Mouse (Mus musculus) testis, adult 2 months (tissue): ENCODE measurements around the gene Letmd1.

Experiments
- CTCF ChIP-seq: fragments of 200-500 bp; IDR thresholded peaks from 2 replicates; pipeline ENCODE4 v1.5.1; 2012; ENCODE audit warnings: low read depth, mild to moderate bottlenecking, inconsistent platforms, low read length, moderate library complexity; ENCODE audit not compliant: control insufficient read depth, insufficient read depth, insufficient replicate concordance
- POLR2A ChIP-seq: fragments of 200-500 bp; IDR thresholded peaks from 2 replicates; pipeline ENCODE4 v1.6.1; 2012; ENCODE audit warnings: low read depth, mild to moderate bottlenecking, inconsistent platforms, low read length, moderate library complexity; ENCODE audit not compliant: control insufficient read depth

DNA sequence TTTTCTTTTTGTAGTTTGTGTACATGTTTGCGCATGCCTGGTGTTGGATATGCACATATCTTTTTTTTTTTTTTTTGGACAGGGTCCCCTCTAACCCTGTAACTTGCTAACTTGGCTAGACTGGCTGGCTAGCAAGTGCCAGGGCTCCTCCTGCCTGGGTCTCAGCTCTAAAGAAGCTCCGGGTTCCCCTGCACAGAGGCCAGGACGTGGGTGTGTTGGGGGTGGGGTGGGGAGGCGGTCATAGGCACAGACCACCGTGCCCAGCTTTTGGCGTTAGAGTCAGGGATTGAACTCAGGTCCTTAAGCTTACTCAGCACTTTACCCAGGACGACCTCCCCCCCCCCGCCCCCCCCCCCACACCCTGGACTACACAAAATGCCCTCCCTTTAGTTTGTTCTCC is 1.1 kb upstream of the Letmd1 start:
- TF ChIP-seq CTCF = no peak
- TF ChIP-seq POLR2A = no peak
